Mouse (Mus musculus) kidney, adult 11 months (tissue): ENCODE results near the gene Gprin1.

Experiments used
- DNase-seq: peaks from one replicate; pipeline ENCODE4 v3.0.0; 2022

Gprin1 gene

GRCm38 (mm10) chr13:54749864-54750411 lies at the start of gene Gprin1:
TSS of gene Gprin1 (minus strand) at chr13:54749874.
- no peak for DNase-seq

GRCm38 (mm10) chr13:54798740-54799139 lies 49.1 kb upstream of the Gprin1 start:
- no peak for DNase-seq

GRCm38 (mm10) chr13:54797861-54798643 lies 48.4 kb upstream of the Gprin1 start:
- DNase-seq, result no peak

- DNase-seq, result no peak
Observed at GRCm38 (mm10) chr13:54797356-54797755, 47.7 kb upstream of the Gprin1 start.

- no peak for DNase-seq
Observed at GRCm38 (mm10) chr13:54794843-54795242, 45.2 kb upstream of the Gprin1 start.

GRCm38 (mm10) chr13:54794002-54794577 lies 44.4 kb upstream of the Gprin1 start:
- no peak for DNase-seq

- DNase-seq, result no peak
Observed at GRCm38 (mm10) chr13:54792259-54793230, 42.9 kb upstream of the Gprin1 start.

- DNase-seq, result peak; percentile 35
Observed at GRCm38 (mm10) chr13:54789561-54790397, 40.1 kb upstream of the Gprin1 start.

- peak; percentile 98 for DNase-seq
Observed at GRCm38 (mm10) chr13:54788740-54789560, 39.3 kb upstream of the Gprin1 start, which contains the start of gene Tspan17. TSS of gene Tspan17 (plus strand) at chr13:54789377.

- DNase-seq, result peak; percentile 59
Observed at GRCm38 (mm10) chr13:54787591-54787990, 37.9 kb upstream of the Gprin1 start.

- DNase-seq, result no peak
Observed at GRCm38 (mm10) chr13:54783698-54784097, 34.0 kb upstream of the Gprin1 start, which contains the start of gene Eif4e1b. TSS of gene Eif4e1b (plus strand) at chr13:54783998.

GRCm38 (mm10) chr13:54783235-54783634 lies 33.6 kb upstream of the Gprin1 start:
- no peak for DNase-seq

GRCm38 (mm10) chr13:54781086-54781485 lies 31.4 kb upstream of the Gprin1 start:
- no peak for DNase-seq

- DNase-seq, result no peak
Observed at GRCm38 (mm10) chr13:54780592-54780991, 30.9 kb upstream of the Gprin1 start.

GRCm38 (mm10) chr13:54767012-54767411 lies 17.3 kb upstream of the Gprin1 start:
- no peak for DNase-seq

- no peak for DNase-seq
Observed at GRCm38 (mm10) chr13:54766192-54766768, 16.6 kb upstream of the Gprin1 start, which contains the start of gene Sncb. TSS of gene Sncb (minus strand) at chr13:54766595.

GRCm38 (mm10) chr13:54765281-54766191 lies 15.9 kb upstream of the Gprin1 start:
- DNase-seq, result no peak

GRCm38 (mm10) chr13:54760906-54761305 lies 11.2 kb upstream of the Gprin1 start:
- DNase-seq, result no peak

GRCm38 (mm10) chr13:54760164-54760795 lies 10.6 kb upstream of the Gprin1 start:
- DNase-seq, result no peak
